Mouse (Mus musculus) hindbrain, embryonic 14.5 days (tissue): ENCODE measurements around the gene Prkcb. TPM values are rescaled to one million over a fixed set of nuclear protein-coding genes. Genes with fewer than 3 reads are reported as not detected.

ENCODE experiments used
- ATAC-seq: fragments of 200-750 bp; cut with Nextera tagmentation; 2 replicates; pipeline ENCODE4 v1.8.0; 2017; ENCODE audit warnings: moderate number of reproducible peaks, mild to moderate bottlenecking, moderate TSS enrichment, moderate library complexity; ENCODE audit not compliant: low FRiP score
- DNase-seq: peaks from one replicate; pipeline ENCODE4 v3.0.0-alpha.2; 2015; ENCODE audit warnings: low spot score
- H3K27ac ChIP-seq: fragments of 300-500 bp; sonication (generic); 2 replicates; pipeline ENCODE4 v1.5.1; 2014; ENCODE audit warnings: mild to moderate bottlenecking, moderate library complexity
- H3K27me3 ChIP-seq: fragments of 300-500 bp; sonication (generic); 2 replicates; pipeline ENCODE4 v1.6.1; 2014; ENCODE audit warnings: mild to moderate bottlenecking, low read length, mixed read lengths; ENCODE audit not compliant: control insufficient read depth, insufficient read depth
- H3K36me3 ChIP-seq: fragments of 300-500 bp; sonication (generic); replicated peaks from 2 replicates; pipeline ENCODE4 v1.6.1; 2014; ENCODE audit not compliant: control insufficient read depth, insufficient read depth
- H3K4me1 ChIP-seq: fragments of 300-500 bp; sonication (generic); replicated peaks from 2 replicates; pipeline ENCODE4 v1.6.1; 2014; ENCODE audit warnings: antibody characterized with exemption, low read length, mixed read lengths; ENCODE audit not compliant: control insufficient read depth, insufficient read depth
- H3K4me2 ChIP-seq: fragments of 300-500 bp; sonication (generic); replicated peaks from 2 replicates; pipeline ENCODE4 v1.6.1; 2014; ENCODE audit warnings: mild to moderate bottlenecking, moderate library complexity
- H3K4me3 ChIP-seq: fragments of 300-500 bp; sonication (generic); replicated peaks from 2 replicates; pipeline ENCODE4 v1.5.1; 2014; ENCODE audit warnings: mild to moderate bottlenecking, low read length
- H3K9ac ChIP-seq: fragments of 300-500 bp; sonication (generic); 2 replicates; pipeline ENCODE4 v1.6.1; 2014
- H3K9me3 ChIP-seq: fragments of 300-500 bp; sonication (generic); 2 replicates; pipeline ENCODE4 v1.6.1; 2016; ENCODE audit warnings: low read length; ENCODE audit not compliant: control insufficient read depth
- WGBS: fragments of 180-500 bp; shearing (Covaris S2); extraction: QIAGEN DNeasy Blood & Tissue Kit; methylation state at CpG from one replicate; pipeline ENCODE4 v1.1.7; 2014; 5-methylcytosine and 5-hydroxymethylcytosine counted together
- polyA plus RNA-seq: library from polyadenylated mRNA; unstranded; fragments of >200 nt; fragmentation: Nextera tagmentation; extraction: Ambion mirVana; gene quantifications from 2 replicates; pipeline ENCODE4 v1.2.1, GENCODE M21; 2014

Prkcb gene
- polyA plus RNA-seq, 1 experiment from 2014 or later, result 135 TPM

DNA sequence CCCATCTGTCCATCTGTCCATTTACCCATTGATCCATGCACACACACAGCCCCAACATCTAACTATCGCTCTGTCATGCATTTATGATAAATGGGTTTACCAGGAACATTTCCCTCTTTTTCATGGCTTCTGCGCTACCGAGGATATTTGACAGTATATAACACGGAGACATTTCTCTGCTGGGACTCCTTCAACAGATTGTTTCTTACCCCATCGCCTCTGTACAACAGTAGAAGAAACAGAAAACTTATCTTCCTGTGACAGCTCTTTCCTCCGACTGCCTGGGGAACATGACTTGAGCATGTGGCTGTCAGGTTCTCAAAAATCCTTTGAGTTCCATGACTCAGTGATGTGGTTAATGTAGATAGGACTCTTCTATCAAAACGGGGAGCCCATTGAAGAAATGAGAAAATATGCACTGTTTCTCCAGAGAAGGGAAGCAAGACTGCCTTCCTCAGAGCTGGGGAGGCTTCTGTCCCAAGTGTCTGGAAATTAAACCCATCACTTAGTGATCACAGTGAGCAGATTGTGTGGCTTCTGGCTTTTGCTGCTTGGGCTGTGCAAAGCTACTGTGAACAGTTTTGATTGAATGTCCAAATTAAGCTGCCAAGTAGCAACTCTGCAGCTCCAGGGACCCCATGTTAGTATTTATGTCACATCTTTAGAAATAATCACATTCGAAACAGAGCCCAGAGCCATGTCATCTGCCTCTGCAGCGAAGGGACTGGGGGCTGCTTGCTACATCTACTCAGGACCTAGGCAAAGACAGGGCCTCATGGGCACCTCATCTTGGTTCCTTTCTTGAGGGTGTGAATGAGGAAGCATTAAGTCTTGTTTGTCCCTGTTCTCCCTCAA is 211.4 kb downstream of the Prkcb start:
- Histone ChIP-seq H3K36me3 (no peaks in the 10 kb centered on the region), H3K4me2 (no peak overlapping the region), H3K4me3 (no peak overlapping the region), H3K27ac (peak overlapping the region; percentile 23; the same call in 1 of the 2 replicates), H3K9me3 (no peaks in the 10 kb centered on the region), H3K9ac (no peak overlapping the region), H3K4me1 (peaks cover 12% of the 10 kb centered on the region), H3K27me3 (no peaks in the 10 kb centered on the region)
- 73% methylated on average over 9 of the region's 9 CpGs for WGBS
- ATAC-seq (0 out of 2 replicates have a peak, but pooled peaks have one; percentile 40), DNase-seq (no peak)

- no peak for ATAC-seq
- Histone ChIP-seq H3K4me2 (no peak overlapping the region), H3K36me3 (no peaks in the 10 kb centered on the region), H3K27ac (no peak overlapping the region), H3K27me3 (no peaks in the 10 kb centered on the region), H3K4me3 (no peak overlapping the region), H3K9ac (no peak overlapping the region), H3K4me1 (no peaks in the 10 kb centered on the region), H3K9me3 (no peaks in the 10 kb centered on the region)
- DNase-seq, result no peak
- WGBS, result 79% methylated on average over 2 of the region's 2 CpGs
Observed at GRCm38 (mm10) chr7:122506467-122506866, 217.9 kb downstream of the Prkcb start.

- 70% methylated on average over 7 of the region's 7 CpGs for WGBS
- no peak overlapping the region for H3K4me3 ChIP-seq
- DNase-seq, result no peak
- no peaks in the 10 kb centered on the region for H3K4me1 ChIP-seq
- ATAC-seq, result no peak
- H3K36me3 ChIP-seq, result no peaks in the 10 kb centered on the region
- no peaks in the 10 kb centered on the region for H3K27me3 ChIP-seq
- no peaks in the 10 kb centered on the region for H3K9me3 ChIP-seq
- H3K4me2 ChIP-seq, result no peak overlapping the region
- H3K27ac ChIP-seq, result no peak overlapping the region
- no peak overlapping the region for H3K9ac ChIP-seq
Observed at GRCm38 (mm10) chr7:122509903-122510302, 221.4 kb downstream of the Prkcb start.

- no peaks in the 10 kb centered on the region for H3K9me3 ChIP-seq
- H3K27me3 ChIP-seq, result no peaks in the 10 kb centered on the region
- ATAC-seq (no peak), DNase-seq (no peak)
- WGBS, result 83% methylated on average over 13 of the region's 13 CpGs
- no peak overlapping the region for H3K9ac ChIP-seq
- H3K4me3 ChIP-seq, result no peak overlapping the region
- H3K4me1 ChIP-seq, result no peaks in the 10 kb centered on the region
- no peak overlapping the region for H3K4me2 ChIP-seq
- no peak overlapping the region for H3K27ac ChIP-seq
- H3K36me3 ChIP-seq, result no peaks in the 10 kb centered on the region
Observed at GRCm38 (mm10) chr7:122512430-122512966, 223.9 kb downstream of the Prkcb start.

DNA sequence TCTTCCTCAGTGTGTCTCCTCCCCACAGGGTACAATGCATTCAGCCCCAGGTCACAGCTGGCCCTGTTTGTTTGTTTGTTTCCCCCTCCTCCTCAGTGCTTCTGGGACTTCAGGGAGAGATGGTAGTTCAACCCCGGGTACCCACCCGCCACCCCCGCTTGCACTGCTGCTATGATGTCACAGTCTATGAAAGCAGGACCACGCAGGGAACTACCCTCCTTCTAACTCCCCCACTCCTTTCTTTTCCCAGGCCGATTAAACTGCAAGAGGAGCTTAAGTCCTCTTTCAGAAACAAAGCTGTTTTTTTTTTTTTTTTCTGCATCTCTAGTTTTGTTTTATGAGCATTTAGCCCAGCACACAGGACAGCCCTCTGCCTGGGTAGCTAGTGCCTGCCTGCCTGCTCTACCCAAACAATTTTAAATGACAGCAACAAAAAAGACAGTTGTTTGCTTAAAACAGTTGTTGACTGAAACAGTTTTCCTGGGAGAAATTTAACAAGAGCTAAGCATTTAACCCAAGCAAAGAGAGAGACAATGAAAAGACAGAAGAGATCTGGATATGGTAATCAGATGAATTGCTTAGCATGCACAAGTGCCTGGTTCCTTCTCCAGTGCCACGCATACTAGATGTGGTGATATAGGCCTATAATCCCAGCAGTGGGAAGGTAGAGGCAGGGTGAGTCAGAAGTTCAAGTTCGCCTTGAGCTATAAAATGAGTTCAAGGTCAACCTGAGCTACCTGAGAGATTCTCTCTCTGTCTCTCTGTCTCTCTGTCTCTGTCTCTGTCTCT is 232.5 kb downstream of the Prkcb start:
- Histone ChIP-seq H3K27ac (no peak overlapping the region), H3K36me3 (no peaks in the 10 kb centered on the region), H3K9me3 (no peaks in the 10 kb centered on the region), H3K4me3 (no peak overlapping the region), H3K9ac (no peak overlapping the region), H3K4me1 (no peaks in the 10 kb centered on the region), H3K27me3 (no peaks in the 10 kb centered on the region), H3K4me2 (no peak overlapping the region)
- DNase-seq (no peak), ATAC-seq (no peak)
- WGBS, result 30% methylated on average over 7 of the region's 7 CpGs

GRCm38 (mm10) chr7:122528201-122528600 is 239.7 kb downstream of the Prkcb start:
- DNase-seq (no peak), ATAC-seq (no peak)
- Histone ChIP-seq H3K4me1 (no peaks in the 10 kb centered on the region), H3K4me3 (no peak overlapping the region), H3K9me3 (no peaks in the 10 kb centered on the region), H3K27me3 (no peaks in the 10 kb centered on the region), H3K36me3 (no peaks in the 10 kb centered on the region), H3K4me2 (no peak overlapping the region), H3K9ac (no peak overlapping the region), H3K27ac (no peak overlapping the region)
- WGBS, result 94% methylated on average over 11 of the region's 11 CpGs

DNA sequence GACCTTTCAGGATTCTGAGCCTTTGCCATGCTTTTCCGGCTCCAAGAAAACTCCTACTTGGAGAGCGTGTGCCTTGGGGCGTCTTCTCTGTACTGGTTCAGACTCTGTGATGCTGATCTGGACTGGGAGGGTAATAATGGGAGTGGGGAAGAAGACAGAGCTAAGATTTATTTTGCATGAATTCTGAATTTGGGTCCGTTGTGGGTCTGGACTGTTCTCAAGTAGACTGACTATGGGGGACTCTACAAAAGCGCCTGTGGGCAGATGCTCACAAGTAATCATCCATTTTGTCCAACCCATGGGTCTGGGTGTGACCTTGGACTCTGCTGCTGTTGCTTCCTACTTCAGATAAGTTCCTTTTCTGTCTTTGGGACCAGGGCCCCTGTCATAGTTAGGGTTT is 240.1 kb downstream of the Prkcb start:
- H3K4me3 ChIP-seq, result no peak overlapping the region
- no peak overlapping the region for H3K9ac ChIP-seq
- H3K27ac ChIP-seq, result no peak overlapping the region
- no peaks in the 10 kb centered on the region for H3K4me1 ChIP-seq
- H3K9me3 ChIP-seq, result no peaks in the 10 kb centered on the region
- no peaks in the 10 kb centered on the region for H3K36me3 ChIP-seq
- H3K4me2 ChIP-seq, result no peak overlapping the region
- no peaks in the 10 kb centered on the region for H3K27me3 ChIP-seq
- DNase-seq, result no peak
- ATAC-seq, result no peak
- 97% methylated on average over 5 of the region's 5 CpGs for WGBS

GRCm38 (mm10) chr7:122533566-122534360 is 245.2 kb downstream of the Prkcb start:
- no peak for ATAC-seq
- Histone ChIP-seq H3K36me3 (no peaks in the 10 kb centered on the region), H3K27ac (no peak overlapping the region), H3K9me3 (no peaks in the 10 kb centered on the region), H3K9ac (no peak overlapping the region), H3K4me3 (no peak overlapping the region), H3K4me1 (no peaks in the 10 kb centered on the region), H3K4me2 (no peak overlapping the region), H3K27me3 (no peaks in the 10 kb centered on the region)
- 93% methylated on average over 9 of the region's 9 CpGs for WGBS
- DNase-seq, result no peak

GRCm38 (mm10) chr7:122544616-122545015 is 256.1 kb downstream of the Prkcb start:
- no peaks in the 10 kb centered on the region for H3K9me3 ChIP-seq
- 93% methylated on average over 3 of the region's 3 CpGs for WGBS
- ATAC-seq, result no peak

More at GRCm38 (mm10) chr7:122544616-122545015, 256.1 kb downstream of the Prkcb start:
- Histone ChIP-seq H3K9ac (no peak overlapping the region), H3K4me1 (0 out of 2 replicates have a peak, but pooled peaks cover 5% of the 10 kb centered on the region), H3K27ac (no peak overlapping the region), H3K36me3 (no peaks in the 10 kb centered on the region), H3K27me3 (no peaks in the 10 kb centered on the region), H3K4me2 (no peak overlapping the region), H3K4me3 (no peak overlapping the region)
- no peak for DNase-seq
